Mouse (Mus musculus) CH12.LX (cell line): ENCODE results near the gene Mpo. TPM values are rescaled to one million over a fixed set of nuclear protein-coding genes. Genes with fewer than 3 reads are reported as not detected.
A peak's percentile ranks its signal among the peaks of the same experiment; 100 is the strongest.

ENCODE experiments used
- DNase-seq: peaks from one replicate; pipeline ENCODE4 v3.0.0-alpha.2; 2013; ENCODE audit errors: extremely low read depth
- H3K27ac ChIP-seq: 2 replicates; pipeline ENCODE4 v1.5.1; 2012; ENCODE audit warnings: low read depth, mild to moderate bottlenecking, control low read depth, moderate library complexity; ENCODE audit not compliant: insufficient read depth
- H3K27me3 ChIP-seq: replicated peaks from 2 replicates; pipeline ENCODE3; 2012; ENCODE audit warnings: inconsistent platforms
- H3K36me3 ChIP-seq, 2 experiments: replicated peaks in 1 of 2; 2 replicates each; pipeline versions ENCODE3 to v1.6.1; 2012; ENCODE audit warnings: inconsistent platforms in 1 of 2, low read length in 1 of 2, mild to moderate bottlenecking in 1 of 2, mixed read lengths in 1 of 2, moderate library complexity in 1 of 2; ENCODE audit not compliant: control insufficient read depth in 1 of 2, insufficient read depth in 1 of 2
- H3K4me1 ChIP-seq, 2 experiments: 2 replicates each; pipeline ENCODE4 v1.6.1; 2012; ENCODE audit warnings: inconsistent platforms in 1 of 2, moderate library complexity in 1 of 2; ENCODE audit not compliant: insufficient read depth in 2 of 2, control insufficient read depth in 1 of 2
- H3K4me2 ChIP-seq: 2 replicates; pipeline ENCODE4 v1.6.1; 2012; ENCODE audit warnings: low read depth, mild to moderate bottlenecking, control low read depth; ENCODE audit not compliant: poor library complexity, insufficient read depth, severe bottlenecking
- H3K4me3 ChIP-seq, 3 experiments: fragments of 150-350 bp in 1 of 3; sonication (generic) in 1 of 3; replicated peaks in 1 of 3; 2 replicates each; pipeline versions ENCODE3 to v1.5.1; 2011 to 2012; ENCODE audit warnings: low read depth in 2 of 3, low read length in 2 of 3, mild to moderate bottlenecking in 2 of 3, moderate library complexity in 2 of 3, control low read depth in 1 of 3, improper control_type of control experiment in 1 of 3, inconsistent platforms in 1 of 3, mixed read lengths in 1 of 3; ENCODE audit not compliant: poor library complexity in 1 of 3
- H3K79me2 ChIP-seq: replicated peaks from 2 replicates; pipeline ENCODE4 v1.6.1; 2012; ENCODE audit warnings: mild to moderate bottlenecking, moderate library complexity; ENCODE audit not compliant: control insufficient read depth, poor library complexity, insufficient read depth, severe bottlenecking; ENCODE audit errors: extremely low read depth
- H3K9ac ChIP-seq: 2 replicates; pipeline ENCODE4 v1.6.1; 2012; ENCODE audit warnings: low read depth, mild to moderate bottlenecking, control low read depth, moderate library complexity; ENCODE audit not compliant: insufficient read depth
- H3K9me3 ChIP-seq: replicated peaks from 2 replicates; pipeline ENCODE3; 2012; ENCODE audit warnings: low read length, inconsistent platforms, mixed read lengths
- BHLHE40 ChIP-seq: IDR thresholded peaks from 2 replicates; pipeline ENCODE4 v1.6.1; 2011; ENCODE audit warnings: mild to moderate bottlenecking, low read depth, low read length, improper control_type of control experiment
- E2F4 ChIP-seq: IDR thresholded peaks from 2 replicates; pipeline ENCODE4 v1.6.1; 2011; ENCODE audit warnings: low read depth, low read length, improper control_type of control experiment; ENCODE audit not compliant: insufficient replicate concordance
- EP300 ChIP-seq: IDR thresholded peaks from 2 replicates; pipeline ENCODE4 v1.6.1; 2011; ENCODE audit warnings: low read length, improper control_type of control experiment
- MAZ ChIP-seq: IDR thresholded peaks from 2 replicates; pipeline ENCODE4 v1.6.1; 2012; ENCODE audit warnings: low read depth, mild to moderate bottlenecking, inconsistent platforms, low read length, improper control_type of control experiment, moderate library complexity
- POLR2A ChIP-seq: IDR thresholded peaks from 2 replicates; pipeline ENCODE4 v1.6.1; 2011; ENCODE audit warnings: low read depth, mild to moderate bottlenecking, improper control_type of control experiment, low read length
- TBP ChIP-seq: conservative IDR thresholded peaks from 2 replicates; pipeline ENCODE4 v1.6.1; 2011; ENCODE audit warnings: low read depth, low read length, improper control_type of control experiment
- ZMIZ1 ChIP-seq: IDR thresholded peaks from 2 replicates; pipeline ENCODE4 v1.6.1; 2012; ENCODE audit warnings: low read depth, mild to moderate bottlenecking, inconsistent platforms, low read length, improper control_type of control experiment
- ZNF384 ChIP-seq: IDR thresholded peaks from 2 replicates; pipeline ENCODE4 v1.6.1; 2012; ENCODE audit warnings: low read depth, low read length, improper control_type of control experiment, inconsistent platforms
- dilution Hi-C: fragments of 300-500 bp; cut with MboI; formaldehyde crosslinking; loops from 2 replicates; pipeline ENCODE4 v1.14.3; 2020; ENCODE audit warnings: low sequenced_read_pairs; ENCODE audit not compliant: extremely low pct_unique_long_range_greater_than_20kb, extremely low pct_ligation_motif_present
- in situ Hi-C: fragments of 300-500 bp; cut with MboI; formaldehyde crosslinking; loops from 3 replicates; pipeline ENCODE4 v1.14.3; 2019; ENCODE audit warnings: low sequenced_read_pairs, low pct_ligation_motif_present, low pct_unique_long_range_greater_than_20kb, mixed read lengths
- polyA plus RNA-seq: library from polyadenylated mRNA; unstranded; fragments of >175 nt; gene quantifications from 2 replicates; pipeline ENCODE4 v1.2.1, GENCODE M21; 2012; ENCODE audit warnings: low read depth; ENCODE audit not compliant: insufficient read length
- total RNA-seq, 2 experiments: library from RNA; depleted of rRNA; stranded (reverse); fragments of 300-350 nt in 1 of 2; fragments of >200 nt in 1 of 2; gene quantifications; 2 replicates each; pipeline ENCODE4 v1.2.3; 2012 to 2014

Mpo gene
- total and polyA plus RNA-seq, 3 experiments: not detected

DNA sequence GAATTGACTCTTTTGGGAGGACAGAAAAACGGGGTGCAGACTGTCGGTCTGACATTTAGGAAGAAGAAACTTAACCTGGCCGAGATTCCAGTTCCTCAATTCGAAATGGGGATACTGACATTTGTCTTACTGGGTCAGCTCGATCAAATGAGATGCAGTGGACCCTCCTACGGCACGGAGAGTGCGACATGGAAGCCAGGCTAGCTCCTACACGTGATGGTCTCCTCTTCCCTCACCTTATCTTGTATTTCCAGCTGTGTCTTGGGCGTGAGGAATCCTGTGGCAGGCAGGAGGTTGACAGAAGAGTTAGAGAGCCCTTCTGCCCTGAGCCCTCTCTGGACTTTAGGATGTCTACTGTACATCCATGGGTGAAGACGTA, 43.3 kb upstream of the Mpo start:
- H3K9me3 ChIP-seq: no peaks in the 10 kb centered on the region
- H3K4me2 ChIP-seq: peak overlapping the region; percentile 86
- no peaks in the 10 kb centered on the region for H3K36me3 ChIP-seq
- peak overlapping the region; percentile 98 for H3K27ac ChIP-seq
- in situ Hi-C loops: loop anchor here (5.0 kb wide), 1 partner anchor 88 kb away; the partner anchor contains the start of gene Rnf43
- no peak for TF ChIP-seq TBP
- no peak for TF ChIP-seq ZMIZ1
- no peak for TF ChIP-seq BHLHE40
- no peak for TF ChIP-seq MAZ
- TF ChIP-seq ZNF384: no peak
- dilution Hi-C loops: no loop called here
- DNase-seq: no peak
- peak overlapping the region; percentile 25 to 58 (median 54) for H3K4me3 ChIP-seq
- H3K27me3 ChIP-seq: no peaks in the 10 kb centered on the region
- H3K4me1 ChIP-seq: peaks cover 40 to 82% of the 10 kb centered on the region in 2 experiments
- peaks cover 15% of the 10 kb centered on the region; the same call in 1 of the 2 replicates for H3K79me2 ChIP-seq
- H3K9ac ChIP-seq: peak overlapping the region; percentile 86

DNA sequence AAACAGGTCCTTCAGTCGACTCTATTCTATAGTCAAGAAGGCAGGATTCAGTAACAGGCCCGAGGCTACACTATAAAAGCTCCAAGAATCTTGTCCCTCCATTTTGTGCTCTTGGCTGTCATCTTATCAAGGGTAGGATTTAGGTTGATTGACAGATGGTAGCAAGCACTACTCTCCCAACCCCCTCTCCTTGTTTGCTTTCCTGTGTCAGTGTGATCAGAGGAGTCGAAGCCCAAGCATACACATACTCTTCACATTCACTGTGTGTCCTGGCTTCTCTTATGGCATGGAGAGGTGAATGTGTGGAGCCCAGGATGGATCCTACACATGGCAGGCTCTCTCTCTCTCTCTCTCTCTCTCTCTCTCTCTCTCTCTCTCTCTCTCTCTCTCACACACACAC, 42.9 kb upstream of the Mpo start:
- dilution Hi-C loops: no loop called here
- TF ChIP-seq TBP (peak; percentile 82), E2F4 (no peak), POLR2A (0 out of 2 replicates have a peak, but pooled peaks have one; percentile 0)
- TF ChIP-seq, all 38 proteins: peak for 2
- H3K79me2 ChIP-seq: peaks cover 16% of the 10 kb centered on the region
- peaks cover 40 to 78% of the 10 kb centered on the region in 2 experiments for H3K4me1 ChIP-seq
- H3K36me3 ChIP-seq: no peaks in the 10 kb centered on the region
- H3K9ac ChIP-seq: peak overlapping the region; percentile 86
- no peaks in the 10 kb centered on the region for H3K9me3 ChIP-seq
- in situ Hi-C loops: loop anchor here (5.0 kb wide), 1 partner anchor 88 kb away; the partner anchor contains the start of gene Rnf43
- H3K4me2 ChIP-seq: peak overlapping the region; percentile 86
- peak overlapping the region; percentile 98 for H3K27ac ChIP-seq
- no peaks in the 10 kb centered on the region for H3K27me3 ChIP-seq
- DNase-seq: peak; percentile 81
- H3K4me3 ChIP-seq: peak overlapping the region; percentile 25 to 58 (median 54)

DNA sequence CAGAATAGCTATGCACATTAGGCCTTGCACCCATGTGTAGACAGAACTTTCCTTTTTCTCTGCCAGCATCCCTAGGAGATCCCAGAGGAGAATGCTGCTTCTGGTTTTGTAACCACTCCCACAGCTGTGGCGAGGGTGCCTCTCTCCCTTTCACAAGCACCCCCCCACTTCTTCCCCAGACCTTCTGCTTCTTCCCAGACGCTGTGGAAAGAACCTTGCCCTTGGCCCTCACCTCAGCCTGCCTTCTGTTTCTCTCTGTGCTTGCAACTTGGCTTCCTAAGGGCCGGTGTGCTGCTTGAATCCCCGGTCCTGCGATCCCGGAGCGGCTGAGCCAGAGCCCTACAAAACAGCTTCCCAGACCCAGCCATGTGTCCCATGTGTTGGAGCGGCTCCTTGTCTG, 42.4 kb upstream of the Mpo start:
- TF ChIP-seq TBP (peak; percentile 75), EP300 (no peak)
- Histone ChIP-seq H3K79me2 (peaks cover 21% of the 10 kb centered on the region), H3K4me1 (peaks cover 35 to 73% of the 10 kb centered on the region in 2 experiments), H3K9me3 (no peaks in the 10 kb centered on the region), H3K27ac (peak overlapping the region; percentile 98), H3K27me3 (no peaks in the 10 kb centered on the region), H3K4me2 (peak overlapping the region; percentile 86), H3K4me3 (peak overlapping the region; percentile 42 to 58 (median 54)), H3K36me3 (peaks cover under 1% of the 10 kb centered on the region in 2 experiments), H3K9ac (peak overlapping the region; percentile 86)
- in situ Hi-C loops: loop anchor here (5.0 kb wide), 1 partner anchor 89 kb away; the partner anchor contains the start of gene Rnf43
- dilution Hi-C loops: no loop called here
- peak; percentile 69 for DNase-seq
